Mouse (Mus musculus) embryonic fibroblast, embryonic 13.5 days (primary cell): ENCODE measurements around the gene Klre1. TPM values are rescaled to one million over a fixed set of nuclear protein-coding genes. Genes with fewer than 3 reads are reported as not detected.

Experiments used
- H3K27ac ChIP-seq: 2 replicates; pipeline ENCODE4 v1.5.1; 2012; ENCODE audit warnings: low read length, control low read depth, inconsistent platforms; ENCODE audit not compliant: insufficient read depth
- H3K4me1 ChIP-seq: 2 replicates; pipeline ENCODE4 v1.6.1; 2011; ENCODE audit warnings: low read length; ENCODE audit not compliant: control insufficient read depth, insufficient read depth
- H3K4me3 ChIP-seq: 2 replicates; pipeline ENCODE4 v1.5.1; 2011; ENCODE audit warnings: mild to moderate bottlenecking, control low read depth, low read length; ENCODE audit not compliant: insufficient read depth
- CTCF ChIP-seq: IDR thresholded peaks from 2 replicates; pipeline ENCODE4 v1.5.1; 2011; ENCODE audit warnings: mild to moderate bottlenecking, control low read depth, low read length, moderate library complexity, borderline replicate concordance; ENCODE audit not compliant: insufficient read depth
- POLR2A ChIP-seq: IDR thresholded peaks from 2 replicates; pipeline ENCODE4 v1.6.1; 2011; ENCODE audit warnings: low read depth, mild to moderate bottlenecking, control low read depth, low read length, moderate library complexity
- polyA plus RNA-seq: library from polyadenylated mRNA; stranded (reverse); fragments of >200 nt; gene quantifications from 2 replicates; pipeline ENCODE4 v1.2.4, GENCODE M21; 2011; ENCODE audit warnings: low read depth; ENCODE audit not compliant: missing spikeins, insufficient read length

The Klre1 gene
- polyA plus RNA-seq, 1 experiment = not detected

DNA sequence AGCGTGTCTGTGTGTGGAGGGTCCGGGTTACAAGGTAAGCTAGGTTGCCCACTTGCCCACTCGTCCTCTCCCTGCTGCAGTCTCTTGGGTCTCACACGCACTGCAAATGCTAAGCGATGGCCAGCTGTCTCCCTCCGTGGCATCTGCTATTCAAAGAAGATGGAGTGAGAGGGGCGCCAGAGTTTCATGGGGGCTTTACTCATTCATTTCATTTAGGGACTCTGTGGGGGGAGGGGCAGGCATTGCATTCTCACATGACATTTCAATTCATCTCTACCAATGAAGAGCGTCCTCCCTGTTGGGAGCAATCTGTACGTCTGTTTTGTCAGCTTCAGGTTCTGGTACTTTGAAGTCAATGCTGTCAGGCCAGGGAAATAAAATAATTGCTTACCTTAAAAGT lies 35.8 kb upstream of the Klre1 start:
- Histone ChIP-seq H3K4me1 (peaks cover 3% of the 10 kb centered on the region; the same call in 1 of the 2 replicates), H3K4me3 (no peak overlapping the region), H3K27ac (no peak overlapping the region)
- no peak for TF ChIP-seq POLR2A
- no peak for TF ChIP-seq CTCF

DNA sequence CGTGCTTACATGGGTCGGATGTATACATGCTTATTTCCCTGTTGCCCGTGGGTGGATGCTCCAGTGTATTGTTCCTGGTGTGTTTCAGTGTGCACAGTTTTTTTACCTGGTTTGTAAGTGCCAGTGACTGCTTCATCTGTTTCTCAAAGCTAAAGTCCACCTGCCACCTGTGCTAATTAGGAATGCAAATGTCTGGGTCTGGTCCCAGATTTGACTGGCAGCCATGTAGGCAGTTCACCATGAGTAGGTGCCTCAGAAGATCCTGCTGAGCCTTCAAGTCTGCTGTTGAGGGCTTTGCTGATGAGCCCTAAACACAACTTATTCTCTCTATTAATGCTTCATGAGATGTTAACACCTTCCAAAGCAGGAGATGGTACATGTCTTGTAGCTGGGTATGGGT lies 35.2 kb upstream of the Klre1 start:
- TF ChIP-seq CTCF = no peak
- TF ChIP-seq POLR2A = no peak
- H3K4me3 ChIP-seq = no peak overlapping the region

DNA sequence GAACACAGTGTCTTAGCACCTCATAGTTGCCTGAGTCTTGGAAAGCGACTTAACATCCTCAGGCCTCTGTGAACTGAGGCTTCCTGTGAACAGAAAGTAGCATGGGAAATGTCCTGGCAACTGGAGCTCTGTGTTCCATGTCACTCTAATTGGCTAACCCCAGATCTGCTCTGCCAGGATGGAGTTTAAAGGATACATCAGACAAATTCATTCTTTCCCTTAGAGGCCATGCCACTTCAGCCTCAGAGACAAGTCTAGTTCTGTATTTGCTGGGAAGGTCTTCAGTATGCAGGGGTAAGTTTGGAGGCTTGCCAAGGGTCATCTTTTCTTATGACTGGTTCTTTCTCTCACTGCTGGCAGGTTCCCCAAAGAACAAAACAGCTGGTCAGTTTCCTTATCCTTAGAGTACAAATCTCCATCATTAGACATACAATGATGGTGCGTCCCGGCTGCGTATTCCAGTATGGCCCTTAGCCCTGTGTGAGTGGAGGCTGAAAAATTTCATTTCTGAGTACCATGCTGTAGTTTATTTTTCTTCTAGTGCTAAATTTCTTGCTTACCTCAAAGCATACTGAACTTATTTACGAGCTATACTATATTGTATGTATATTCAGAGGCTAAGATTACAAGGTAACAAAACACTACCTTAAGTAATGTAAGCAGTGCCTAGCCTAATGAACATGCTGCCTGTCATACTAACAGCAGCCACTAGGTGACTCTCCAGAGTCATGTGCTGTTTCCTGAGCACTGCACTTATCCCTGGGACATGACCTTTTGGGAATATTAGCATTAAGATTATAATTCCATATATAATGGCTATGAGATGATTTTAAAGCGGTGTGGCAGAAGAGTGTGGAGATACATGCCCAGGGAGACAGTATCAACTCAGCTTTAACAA lies 33.7 kb upstream of the Klre1 start:
- no peak overlapping the region for H3K4me3 ChIP-seq
- H3K4me1 ChIP-seq = peaks cover 3% of the 10 kb centered on the region; the same call in 1 of the 2 replicates
- H3K27ac ChIP-seq = no peak overlapping the region
- TF ChIP-seq POLR2A (no peak), CTCF (peak; percentile 61; the same call in 1 of the 2 replicates)

More for the DNA sequence above, 35.2 kb upstream of the Klre1 start:
- no peak overlapping the region for H3K27ac ChIP-seq
- H3K4me1 ChIP-seq = peaks cover 3% of the 10 kb centered on the region; the same call in 1 of the 2 replicates

DNA sequence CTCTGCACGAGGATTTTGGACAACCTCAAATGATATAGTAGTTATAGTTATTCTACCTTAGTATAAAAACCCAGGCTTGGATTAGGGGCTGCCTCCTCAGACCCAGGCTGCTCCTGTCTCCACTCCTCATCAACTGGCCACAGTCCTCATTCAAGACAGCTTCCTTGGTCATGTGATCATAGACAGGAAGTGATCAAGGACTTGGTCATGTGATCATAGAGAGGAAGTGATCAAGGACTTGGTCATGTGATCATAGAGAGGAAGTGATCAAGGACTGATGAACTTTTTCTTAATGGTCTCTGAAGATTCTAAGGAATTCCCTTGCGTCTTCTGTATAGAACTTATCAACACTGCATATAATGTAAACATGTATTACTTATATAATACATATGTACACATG lies 30.4 kb upstream of the Klre1 start:
- no peak overlapping the region for H3K27ac ChIP-seq

GRCm38 (mm10) chr6:129548009-129548408 lies 29.7 kb upstream of the Klre1 start:
- TF ChIP-seq CTCF = no peak
- no peak for TF ChIP-seq POLR2A
- no peaks in the 10 kb centered on the region for H3K4me1 ChIP-seq
- H3K4me3 ChIP-seq = no peak overlapping the region
- H3K27ac ChIP-seq = no peak overlapping the region

More for the DNA sequence above, 30.4 kb upstream of the Klre1 start:
- Histone ChIP-seq H3K4me1 (peaks cover 3% of the 10 kb centered on the region; the same call in 1 of the 2 replicates), H3K4me3 (no peak overlapping the region)
- TF ChIP-seq CTCF (no peak), POLR2A (no peak)

DNA sequence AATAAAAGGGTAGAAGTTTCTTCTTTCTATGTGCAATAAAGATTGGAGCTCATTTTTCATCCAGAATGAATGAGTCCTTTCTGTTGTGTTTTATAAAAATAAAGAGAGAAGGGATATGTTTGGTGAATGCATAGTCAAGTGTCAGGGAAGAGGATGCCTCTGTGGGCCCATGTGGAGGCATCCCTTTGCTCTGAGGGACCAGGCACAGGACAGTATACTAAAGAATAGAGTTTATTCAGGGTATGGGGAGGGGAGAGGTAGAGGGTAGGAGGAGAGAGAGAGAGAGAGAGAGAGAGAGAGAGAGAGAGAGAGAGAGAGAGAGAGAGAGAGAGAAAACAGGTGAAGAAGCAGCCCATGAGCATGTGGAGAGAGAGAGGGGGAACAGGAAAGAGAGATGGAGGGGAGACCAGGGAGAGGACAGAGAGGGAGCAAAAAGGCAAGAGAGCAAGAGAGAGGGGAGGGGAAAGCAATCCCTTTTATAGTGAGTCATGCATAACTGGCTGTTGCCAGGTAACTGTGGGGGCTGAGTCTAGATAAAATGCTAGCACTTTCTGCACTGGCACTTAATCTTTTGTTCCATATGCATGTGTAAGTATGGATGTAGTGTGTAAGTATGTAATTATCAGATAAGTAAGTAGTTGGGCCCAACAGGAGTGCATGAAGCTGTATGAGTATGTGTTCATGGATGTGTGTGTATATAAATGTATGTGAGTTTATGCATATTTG lies 20.2 kb upstream of the Klre1 start:
- no peaks in the 10 kb centered on the region; the same call in 1 of the 2 replicates for H3K4me1 ChIP-seq
- no peak overlapping the region for H3K27ac ChIP-seq
- TF ChIP-seq CTCF (no peak), POLR2A (no peak)
- no peak overlapping the region for H3K4me3 ChIP-seq

DNA sequence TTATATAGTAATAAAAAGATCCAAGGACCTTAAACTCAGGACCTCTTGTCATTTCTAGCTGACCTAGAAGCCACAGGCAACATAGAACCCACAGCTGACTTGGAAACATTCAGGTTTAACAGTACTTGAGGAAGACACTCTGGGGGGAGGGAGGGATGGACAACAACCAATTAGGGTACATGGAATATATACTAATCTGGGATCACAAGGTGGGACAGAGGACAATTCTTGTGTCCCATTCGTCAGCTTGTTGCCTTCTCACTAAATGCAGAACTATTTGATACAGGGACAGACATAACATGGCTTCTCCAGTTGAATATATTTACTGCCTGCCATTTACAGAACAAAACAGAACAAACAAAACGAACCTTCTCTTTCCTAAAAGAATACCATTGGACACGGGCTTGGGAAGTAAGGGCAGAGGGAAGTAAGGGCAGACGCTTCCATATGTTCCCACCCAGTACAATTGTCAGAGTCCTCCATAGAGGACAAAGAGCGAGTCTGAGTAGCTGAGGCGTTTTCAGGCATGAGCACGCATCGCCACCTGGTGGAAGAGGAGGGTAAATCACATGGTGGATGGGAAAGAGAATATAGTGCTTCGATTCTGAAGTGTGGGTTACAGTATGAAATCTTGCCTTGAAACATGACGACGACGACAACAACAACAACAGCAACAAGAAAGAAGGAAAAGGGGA lies 18.6 kb upstream of the Klre1 start:
- no peak overlapping the region for H3K27ac ChIP-seq
- TF ChIP-seq POLR2A (no peak), CTCF (peak; percentile 91; the same call in 1 of the 2 replicates)
- no peaks in the 10 kb centered on the region; the same call in 1 of the 2 replicates for H3K4me1 ChIP-seq
- no peak overlapping the region for H3K4me3 ChIP-seq

GRCm38 (mm10) chr6:129559641-129560027 lies 18.1 kb upstream of the Klre1 start:
- H3K4me1 ChIP-seq = no peaks in the 10 kb centered on the region; the same call in 1 of the 2 replicates
- no peak overlapping the region for H3K27ac ChIP-seq
- no peak for TF ChIP-seq POLR2A
- no peak for TF ChIP-seq CTCF
- H3K4me3 ChIP-seq = no peak overlapping the region

- TF ChIP-seq CTCF (no peak), POLR2A (no peak)
- Histone ChIP-seq H3K4me3 (no peak overlapping the region), H3K27ac (no peak overlapping the region), H3K4me1 (no peaks in the 10 kb centered on the region)
Observed at GRCm38 (mm10) chr6:129565257-129565656, 12.4 kb upstream of the Klre1 start.

DNA sequence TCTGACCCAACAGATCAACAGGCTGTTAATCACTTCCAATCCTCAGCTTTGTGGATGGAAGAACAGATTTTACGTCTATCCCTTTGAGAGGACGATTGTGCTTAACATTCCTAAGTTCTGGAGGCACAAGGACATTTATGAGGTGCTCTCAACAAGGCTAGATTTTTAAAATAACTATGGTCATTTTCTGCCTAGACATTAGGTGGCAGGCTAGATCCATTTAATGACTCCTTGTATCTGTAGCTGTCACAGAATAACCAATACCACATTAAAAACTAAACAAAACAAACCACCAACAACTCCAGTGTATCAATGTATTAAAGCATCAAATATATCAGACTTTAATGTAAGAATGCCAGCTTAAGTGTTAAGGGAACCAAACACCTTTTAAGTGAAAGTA lies 2.4 kb upstream of the Klre1 start:
- no peak for TF ChIP-seq CTCF
- no peak for TF ChIP-seq POLR2A
- Histone ChIP-seq H3K4me1 (no peaks in the 10 kb centered on the region), H3K27ac (no peak overlapping the region), H3K4me3 (no peak overlapping the region)
